Mouse (Mus musculus): ENCODE data around the gene Osbpl7. TPM values are rescaled to one million over a fixed set of nuclear protein-coding genes. Genes with fewer than 3 reads are reported as not detected.

Gene Osbpl7
- polyA plus RNA-seq (2012; rRNA removed; ENCODE audit: low replicate concordance), result 15.0 and 19.1 TPM in 2 replicates

GRCm38 (mm10) chr11:97050216-97050943 is at the start of gene Osbpl7:
Gene Osbpl7, plus strand, starts transcription at chr11:97050628.

GRCm38 (mm10) chr11:97013121-97013670 is 37.2 kb upstream of the Osbpl7 start, which contains the start of gene Sp6:
Gene Sp6, plus strand, starts transcription at chr11:97013394.

GRCm38 (mm10) chr11:97029686-97030417 is 20.6 kb upstream of the Osbpl7 start, which contains the start of gene Scrn2:
Gene Scrn2, plus strand, starts transcription at chr11:97029938.

GRCm38 (mm10) chr11:97041022-97041899 is 9.2 kb upstream of the Osbpl7 start, which contains the start of the genes Lrrc46 and Mrpl10:
Gene Lrrc46, minus strand, starts transcription at chr11:97041407.
Gene Mrpl10, plus strand, starts transcription at chr11:97041560.

GRCm38 (mm10) chr11:97114671-97115601 is 64.5 kb downstream of the Osbpl7 start, which contains the start of gene Tbx21:
Gene Tbx21, minus strand, starts transcription at chr11:97115331.

Other genes starting within 250 kb of the Osbpl7 start
- gene Nfe2l1, start 220.7 kb upstream of the Osbpl7 start, polyA plus RNA-seq (2012; rRNA removed; ENCODE audit: low replicate concordance), result 270 and 474 TPM in 2 replicates
- gene Copz2, start 200.8 kb upstream of the Osbpl7 start, polyA plus RNA-seq (2012; rRNA removed; ENCODE audit: low replicate concordance), result 50.5 and 76.5 TPM in 2 replicates
- gene Cdk5rap3, start 134.1 kb upstream of the Osbpl7 start, polyA plus RNA-seq (2012; rRNA removed; ENCODE audit: low replicate concordance), result 37.2 and 38.7 TPM in 2 replicates
- 7.6 and 11.5 TPM in 2 replicates for gene Prr15l, start 122.5 kb upstream of the Osbpl7 start, polyA plus RNA-seq (2012; rRNA removed; ENCODE audit: low replicate concordance)
- 24.5 and 33.6 TPM in 2 replicates for gene Pnpo, start 106.6 kb upstream of the Osbpl7 start, polyA plus RNA-seq (2012; rRNA removed; ENCODE audit: low replicate concordance)
- gene Sp2, start 67.7 kb upstream of the Osbpl7 start, polyA plus RNA-seq (2012; rRNA removed; ENCODE audit: low replicate concordance), result 15.6 and 27.4 TPM in 2 replicates
- gene Sp6, start 37.2 kb upstream of the Osbpl7 start, polyA plus RNA-seq (2012; rRNA removed; ENCODE audit: low replicate concordance), result 1.4 and 2.4 TPM in 2 replicates
- 11.8 and 14.6 TPM in 2 replicates for gene Scrn2, start 20.7 kb upstream of the Osbpl7 start, polyA plus RNA-seq (2012; rRNA removed; ENCODE audit: low replicate concordance)
- 0.19 and 0.57 TPM in 2 replicates for gene Lrrc46, start 9.2 kb upstream of the Osbpl7 start, polyA plus RNA-seq (2012; rRNA removed; ENCODE audit: low replicate concordance)
- gene Mrpl10, start 9.1 kb upstream of the Osbpl7 start, polyA plus RNA-seq (2012; rRNA removed; ENCODE audit: low replicate concordance), result 110 and 130 TPM in 2 replicates
- gene Tbx21, start 64.7 kb downstream of the Osbpl7 start, polyA plus RNA-seq (2012; rRNA removed; ENCODE audit: low replicate concordance), result 1.8 and 4.5 TPM in 2 replicates
- 22.1 and 52.2 TPM in 2 replicates for gene Tbkbp1, start 100.9 kb downstream of the Osbpl7 start, polyA plus RNA-seq (2012; rRNA removed; ENCODE audit: low replicate concordance)
- 20.7 and 33.5 TPM in 2 replicates for gene Kpnb1, start 137.3 kb downstream of the Osbpl7 start, polyA plus RNA-seq (2012; rRNA removed; ENCODE audit: low replicate concordance)
- 20.0 and 23.4 TPM in 2 replicates for gene Npepps, start 230.0 kb downstream of the Osbpl7 start, polyA plus RNA-seq (2012; rRNA removed; ENCODE audit: low replicate concordance)

Measured in mammary gland, adult 2 months (tissue).